Mouse (Mus musculus) limb, embryonic 14.5 days (tissue): ENCODE data around the gene Mme. TPM values are rescaled to one million over a fixed set of nuclear protein-coding genes. Genes with fewer than 3 reads are reported as not detected.

ENCODE experiments used
- ATAC-seq: fragments of 200-750 bp; cut with Nextera tagmentation; 2 replicates; pipeline ENCODE4 v1.8.0; 2017; ENCODE audit warnings: low read depth, moderate number of reproducible peaks, moderate TSS enrichment; ENCODE audit not compliant: low FRiP score
- DNase-seq: peaks from one replicate; pipeline ENCODE4 v3.0.0-alpha.2; 2015; ENCODE audit warnings: low spot score
- H3K27ac ChIP-seq: fragments of 300-500 bp; sonication (generic); replicated peaks from 2 replicates; pipeline ENCODE4 v1.5.1; 2014; ENCODE audit warnings: low read depth, mild to moderate bottlenecking, low read length, moderate library complexity, mixed read lengths
- H3K27me3 ChIP-seq: fragments of 300-500 bp; sonication (generic); 2 replicates; pipeline ENCODE4 v1.6.1; 2014; ENCODE audit warnings: low read length, mixed read lengths; ENCODE audit not compliant: control insufficient read depth, insufficient read depth
- H3K36me3 ChIP-seq: fragments of 300-500 bp; sonication (generic); 2 replicates; pipeline ENCODE4 v1.6.1; 2014; ENCODE audit warnings: mild to moderate bottlenecking, low read length, moderate library complexity, mixed read lengths; ENCODE audit not compliant: control insufficient read depth, insufficient read depth
- H3K4me1 ChIP-seq: fragments of 300-500 bp; sonication (generic); 2 replicates; pipeline ENCODE4 v1.6.1; 2014; ENCODE audit warnings: antibody characterized with exemption, low read length, mixed read lengths; ENCODE audit not compliant: control insufficient read depth, insufficient read depth
- H3K4me2 ChIP-seq: fragments of 300-500 bp; sonication (generic); replicated peaks from 2 replicates; pipeline ENCODE4 v1.6.1; 2014; ENCODE audit warnings: low read depth, mild to moderate bottlenecking, low read length, moderate library complexity; ENCODE audit not compliant: severe bottlenecking
- H3K4me3 ChIP-seq: fragments of 300-500 bp; sonication (generic); replicated peaks from 2 replicates; pipeline ENCODE4 v1.5.1; 2014; ENCODE audit warnings: low read length
- H3K9ac ChIP-seq: fragments of 300-500 bp; sonication (generic); 2 replicates; pipeline ENCODE4 v1.6.1; 2014; ENCODE audit warnings: mild to moderate bottlenecking, low read depth, low read length, moderate library complexity; ENCODE audit not compliant: severe bottlenecking
- H3K9me3 ChIP-seq: fragments of 300-500 bp; sonication (generic); 2 replicates; pipeline ENCODE4 v1.6.1; 2016; ENCODE audit warnings: low read length; ENCODE audit not compliant: control insufficient read depth
- POLR2A ChIP-seq: fragments of 200-500 bp; IDR thresholded peaks from 2 replicates; pipeline ENCODE4 v1.8.0; 2012; ENCODE audit warnings: inconsistent platforms, mild to moderate bottlenecking, moderate library complexity, borderline replicate concordance; ENCODE audit not compliant: insufficient read depth, insufficient read length; ENCODE audit errors: extremely low read depth
- WGBS: fragments of 180-500 bp; shearing (Covaris S2); extraction: QIAGEN DNeasy Blood & Tissue Kit; methylation state at CpG from one replicate; pipeline ENCODE4 v1.1.7; 2014; 5-methylcytosine and 5-hydroxymethylcytosine counted together
- polyA plus RNA-seq, 2 experiments: library from polyadenylated mRNA; depleted of rRNA in 1 of 2; stranded (reverse) in 1 of 2; unstranded in 1 of 2; fragments of >200 nt; fragmentation: Nextera tagmentation in 1 of 2; extraction: Ambion mirVana in 1 of 2; gene quantifications; 2 replicates each; pipeline versions ENCODE4 v1.2.1 to v1.2.3; 2012 to 2014

The Mme gene
- polyA plus RNA-seq, 2 experiments, result 33.1 to 54.9 TPM

DNA sequence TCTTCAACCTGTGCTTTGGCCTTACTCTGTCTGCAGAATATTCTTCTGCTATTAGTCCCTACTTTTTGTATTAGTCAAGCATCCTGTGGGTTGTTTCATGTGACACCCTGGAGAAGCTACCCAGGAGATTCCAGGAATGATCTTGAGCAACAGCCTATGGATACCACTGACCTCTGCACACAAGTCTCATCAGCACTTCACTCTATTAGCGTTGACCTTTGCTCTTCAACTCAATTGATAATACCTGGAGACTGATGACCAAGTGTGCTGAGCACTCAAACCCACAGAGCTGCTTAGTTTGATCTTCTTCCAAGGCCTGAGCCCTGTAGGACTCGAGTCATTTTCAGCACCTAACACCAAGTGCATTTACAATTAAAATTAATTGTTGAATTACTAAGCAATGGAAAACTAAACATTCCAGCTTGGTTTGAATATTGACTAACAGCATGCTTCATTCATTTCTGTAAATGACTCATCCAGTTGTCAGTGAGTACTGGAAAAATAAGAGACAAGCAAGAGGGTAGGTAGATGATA lies 107.6 kb downstream of the Mme start:
- Histone ChIP-seq H3K27me3 (no peaks in the 10 kb centered on the region), H3K4me3 (no peak overlapping the region), H3K4me1 (peaks cover 13% of the 10 kb centered on the region), H3K9me3 (no peaks in the 10 kb centered on the region), H3K9ac (no peak overlapping the region), H3K4me2 (no peak overlapping the region), H3K36me3 (peaks cover 18% of the 10 kb centered on the region), H3K27ac (no peak overlapping the region)
- ATAC-seq, result no peak
- no peak for TF ChIP-seq POLR2A
- WGBS, result 77% methylated on average over 2 of the region's 2 CpGs
- no peak for DNase-seq

DNA sequence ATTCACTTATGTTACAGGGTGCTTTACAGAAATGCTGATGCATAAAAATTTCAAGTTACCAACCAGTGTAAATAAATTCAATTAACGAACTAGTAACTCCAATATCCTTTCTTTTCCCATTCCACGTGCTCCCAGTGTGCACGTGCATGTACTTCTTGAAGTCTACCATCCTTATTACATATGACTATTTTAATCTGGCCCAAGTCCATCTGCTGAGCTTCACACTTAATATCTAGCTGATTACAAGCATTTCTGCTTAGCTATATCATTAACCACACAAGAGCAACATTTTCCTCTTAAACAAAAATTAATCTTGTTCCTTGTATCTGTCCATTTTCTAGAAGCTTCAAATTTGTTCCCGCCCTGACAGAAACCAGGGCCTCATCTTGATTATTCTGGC lies 108.9 kb downstream of the Mme start:
- Histone ChIP-seq H3K4me3 (no peak overlapping the region), H3K9ac (no peak overlapping the region), H3K4me2 (no peak overlapping the region), H3K27me3 (no peaks in the 10 kb centered on the region), H3K9me3 (no peaks in the 10 kb centered on the region), H3K36me3 (peaks cover 21% of the 10 kb centered on the region), H3K4me1 (peaks cover 7% of the 10 kb centered on the region; the same call in 1 of the 2 replicates), H3K27ac (no peak overlapping the region)
- no peak for ATAC-seq
- WGBS, result 82% methylated on average over 4 of the region's 4 CpGs
- TF ChIP-seq POLR2A, result no peak
- no peak for DNase-seq

GRCm38 (mm10) chr3:63350704-63351103 lies 109.4 kb downstream of the Mme start:
- H3K4me3 ChIP-seq, result no peak overlapping the region
- 68% methylated on average over 3 of the region's 3 CpGs for WGBS
- H3K9me3 ChIP-seq, result no peaks in the 10 kb centered on the region
- DNase-seq (no peak), ATAC-seq (no peak)
- H3K4me2 ChIP-seq, result no peak overlapping the region
- no peak overlapping the region for H3K27ac ChIP-seq
- H3K27me3 ChIP-seq, result no peaks in the 10 kb centered on the region
- peaks cover 7% of the 10 kb centered on the region; the same call in 1 of the 2 replicates for H3K4me1 ChIP-seq
- TF ChIP-seq POLR2A, result no peak
- H3K36me3 ChIP-seq, result peaks cover 21% of the 10 kb centered on the region
- no peak overlapping the region for H3K9ac ChIP-seq

DNA sequence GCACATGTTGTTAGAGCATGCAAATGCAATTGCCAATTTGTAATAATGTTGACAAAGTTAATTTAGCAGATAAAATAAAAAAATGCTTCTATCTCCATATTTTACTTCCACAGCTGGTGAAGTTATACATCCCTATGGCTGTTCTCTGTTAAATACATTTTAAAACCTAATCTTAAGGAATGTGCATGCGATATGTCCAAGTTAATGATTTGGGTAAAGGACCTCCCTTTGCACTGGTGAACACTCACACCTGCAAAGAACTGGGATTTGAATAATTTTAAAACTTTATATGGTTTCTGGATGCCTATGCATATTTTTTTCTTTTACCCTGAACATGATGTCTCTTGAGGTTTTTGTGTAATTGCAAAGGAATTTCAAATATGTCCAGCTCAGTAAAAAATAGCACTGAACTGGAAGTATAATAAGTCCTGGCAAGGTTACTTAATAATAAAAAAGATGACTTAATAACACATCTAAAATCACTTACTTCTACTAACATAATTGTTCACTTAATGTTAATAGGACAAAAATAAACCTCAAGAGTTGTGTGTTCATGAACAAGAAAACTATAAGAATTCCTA lies 110.4 kb downstream of the Mme start:
- DNase-seq, result no peak
- Histone ChIP-seq H3K27me3 (no peaks in the 10 kb centered on the region), H3K36me3 (peaks cover 18% of the 10 kb centered on the region), H3K4me1 (peaks cover 7% of the 10 kb centered on the region; the same call in 1 of the 2 replicates), H3K4me3 (no peak overlapping the region), H3K9ac (no peak overlapping the region), H3K4me2 (no peak overlapping the region), H3K9me3 (no peaks in the 10 kb centered on the region), H3K27ac (no peak overlapping the region)
- WGBS, result 43% methylated on average over 1 of the region's 1 CpGs
- TF ChIP-seq POLR2A, result no peak
- 0 out of 2 replicates have a peak, but pooled peaks have one; percentile 23 for ATAC-seq

DNA sequence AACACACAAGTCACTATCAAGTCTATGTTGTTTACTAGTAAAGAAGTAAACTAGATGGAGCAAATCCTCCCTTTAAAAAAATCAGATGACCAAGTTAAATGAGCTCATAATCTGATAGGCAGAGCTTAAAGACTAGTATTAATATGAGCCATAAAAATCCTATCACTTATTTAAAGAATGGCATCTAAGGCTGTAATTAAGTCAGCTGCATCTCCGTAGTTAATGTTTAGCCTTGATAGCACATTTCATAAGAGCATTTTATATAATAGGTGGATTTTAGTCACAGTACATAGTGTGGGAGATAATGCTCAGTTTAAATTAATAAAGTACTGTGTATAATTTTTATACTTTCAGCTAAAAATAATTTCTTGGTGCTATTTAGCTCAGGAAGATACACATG lies 118.2 kb downstream of the Mme start:
- Histone ChIP-seq H3K9ac (no peak overlapping the region), H3K4me1 (no peaks in the 10 kb centered on the region), H3K4me3 (no peak overlapping the region), H3K4me2 (no peak overlapping the region), H3K36me3 (no peaks in the 10 kb centered on the region), H3K27me3 (no peaks in the 10 kb centered on the region), H3K27ac (no peak overlapping the region), H3K9me3 (no peaks in the 10 kb centered on the region)
- no peak for TF ChIP-seq POLR2A
- DNase-seq, result no peak
- ATAC-seq, result no peak
- WGBS, result 90% methylated on average over 1 of the region's 1 CpGs
